Mouse (Mus musculus) heart, adult 2 months (tissue): ENCODE data around the gene Pcbp2.

ENCODE experiments used
- CTCF ChIP-seq: fragments of 200-600 bp; IDR thresholded peaks from 2 replicates; pipeline ENCODE4 v1.8.1; 2022; ENCODE audit warnings: antibody characterized with exemption, mild to moderate bottlenecking, moderate library complexity
- POLR2A ChIP-seq: fragments of 200-500 bp; IDR thresholded peaks from 2 replicates; pipeline ENCODE4 v1.6.1; 2011; ENCODE audit warnings: mild to moderate bottlenecking, low read depth, low read length, control low read depth; ENCODE audit not compliant: insufficient read depth

- TF ChIP-seq CTCF (no peak), POLR2A (no peak)
These were observed 42.1 kb downstream of the Pcbp2 start for GRCm38 (mm10) chr15:102512471-102512870.
